Mouse (Mus musculus): Measurements from ENCODE around the gene Pilra.

DNA sequence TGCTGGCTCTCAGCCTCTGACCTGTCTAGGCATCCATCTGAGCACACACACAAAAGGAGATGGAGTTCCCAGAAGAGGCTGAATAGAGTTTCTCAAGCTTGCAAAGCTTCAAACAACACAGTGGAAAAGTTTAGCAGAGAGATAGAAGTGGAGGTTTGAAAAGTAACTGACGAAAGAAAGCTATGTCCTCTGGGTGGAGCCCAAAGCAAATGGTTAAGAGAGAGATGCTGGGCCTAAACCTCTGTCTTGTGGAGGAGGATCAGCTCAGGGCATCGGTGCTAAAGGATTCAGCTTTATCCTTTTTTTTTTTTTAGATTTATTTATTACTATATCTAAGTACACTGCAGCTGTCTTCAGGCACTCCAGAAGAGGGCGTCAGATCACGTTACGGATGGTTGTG, 27.8 kb downstream of the Pilra start:
- TF ChIP-seq POLR2A (IDR thresholded peaks at IDR 0.05; ENCODE audit: insufficient read depth, low read depth, low read length) (no peak), CTCF (IDR thresholded peaks at IDR 0.05; ENCODE audit: insufficient read depth, low read depth, low read length) (no peak)
